Mouse (Mus musculus) heart, postnatal 10 days (tissue): ENCODE measurements around the gene Cdk14. TPM values are rescaled to one million over a fixed set of nuclear protein-coding genes. Genes with fewer than 3 reads are reported as not detected.
"Not testable (repeated sequence)": the region's sequence is repeated elsewhere in the genome, so short reads cannot be mapped to it uniquely, and the experiment has no call there.

Experiments
- DNase-seq, 2 experiments: peaks; one replicate each; pipeline ENCODE4 v3.0.0; 2021
- intact Hi-C: fragments of 180-260 bp; cut with DNase I; formaldehyde crosslinking; loops from one replicate; pipeline ENCODE4 v1.15.1; 2025
- total RNA-seq, 2 experiments: library from RNA; stranded (reverse); gene quantifications; 2 replicates each; pipeline ENCODE4 v1.2.3; 2021

Gene Cdk14
- total RNA-seq, 2 experiments from 2014 or later = 20.1 to 22.2 TPM

- intact Hi-C loops = loop anchor here (10.0 kb wide), 1 partner anchor 184 kb away; no protein-coding TSS in a partner anchor
- no peak for DNase-seq
These were observed 51.5 kb downstream of the Cdk14 start for GRCm38 (mm10) chr5:5368389-5369164.

- intact Hi-C loops = loop anchor here (10.0 kb wide), 1 partner anchor 183 kb away; no protein-coding TSS in a partner anchor
- DNase-seq = no peak
These were observed 52.6 kb downstream of the Cdk14 start for GRCm38 (mm10) chr5:5367550-5367949.

- intact Hi-C loops = loop anchor here (10.0 kb wide), 1 partner anchor 181 kb away; no protein-coding TSS in a partner anchor
- no peak for DNase-seq
These were observed 54.6 kb downstream of the Cdk14 start for GRCm38 (mm10) chr5:5365285-5366076.

GRCm38 (mm10) chr5:5361684-5362083, 58.4 kb downstream of the Cdk14 start:
- intact Hi-C loops = loop anchor here (10.0 kb wide), 1 partner anchor 177 kb away; no protein-coding TSS in a partner anchor
- DNase-seq = no peak

GRCm38 (mm10) chr5:5360338-5360737, 59.8 kb downstream of the Cdk14 start:
- no peak for DNase-seq
- intact Hi-C loops = loop anchor here (10.0 kb wide), 1 partner anchor 176 kb away; no protein-coding TSS in a partner anchor

- DNase-seq = no peak
- intact Hi-C loops = loop anchor here (10.0 kb wide), 1 partner anchor 175 kb away; no protein-coding TSS in a partner anchor
These were observed 60.2 kb downstream of the Cdk14 start for GRCm38 (mm10) chr5:5359915-5360314.

GRCm38 (mm10) chr5:5359370-5359769, 60.7 kb downstream of the Cdk14 start:
- no peak for DNase-seq
- intact Hi-C loops = no loop called here

GRCm38 (mm10) chr5:5358019-5358717, 61.9 kb downstream of the Cdk14 start:
- no peak for DNase-seq
- intact Hi-C loops = no loop called here

GRCm38 (mm10) chr5:5354684-5355368, 65.3 kb downstream of the Cdk14 start:
- intact Hi-C loops = no loop called here
- DNase-seq = no peak

GRCm38 (mm10) chr5:5353946-5354345, 66.2 kb downstream of the Cdk14 start:
- intact Hi-C loops = no loop called here
- no peak for DNase-seq

- intact Hi-C loops = no loop called here
- no peak for DNase-seq
These were observed 75.5 kb downstream of the Cdk14 start for GRCm38 (mm10) chr5:5344646-5345045.

GRCm38 (mm10) chr5:5343741-5344140, 76.4 kb downstream of the Cdk14 start:
- no peak for DNase-seq
- intact Hi-C loops = loop anchor here (2.0 kb wide), 1 partner anchor 35 kb away; no protein-coding TSS in a partner anchor

- intact Hi-C loops = loop anchor here (2.0 kb wide), 1 partner anchor 36 kb away; no protein-coding TSS in a partner anchor
- DNase-seq = peak; percentile 74
These were observed 76.8 kb downstream of the Cdk14 start for GRCm38 (mm10) chr5:5343267-5343666.

- DNase-seq = peak; percentile 94 to 95
- intact Hi-C loops = loop anchor here (2.0 kb wide), 1 partner anchor 36 kb away; no protein-coding TSS in a partner anchor
These were observed 77.5 kb downstream of the Cdk14 start for GRCm38 (mm10) chr5:5342410-5343137.

- DNase-seq = peak in 1 of 2 experiments; percentile 35
- intact Hi-C loops = loop anchor here (2.0 kb wide), 1 partner anchor 37 kb away; no protein-coding TSS in a partner anchor
These were observed 78.5 kb downstream of the Cdk14 start for GRCm38 (mm10) chr5:5341611-5342010.

GRCm38 (mm10) chr5:5333916-5334315, 86.2 kb downstream of the Cdk14 start:
- intact Hi-C loops = no loop called here

GRCm38 (mm10) chr5:5330926-5331460, 89.1 kb downstream of the Cdk14 start:
- DNase-seq = no peak
- intact Hi-C loops = no loop called here

More at GRCm38 (mm10) chr5:5333916-5334315, 86.2 kb downstream of the Cdk14 start:
- DNase-seq = no peak

- DNase-seq, intact Hi-C loops: not testable (repeated sequence)
These were observed 91.1 kb downstream of the Cdk14 start for GRCm38 (mm10) chr5:5329018-5329417.

- DNase-seq = peak; percentile 20 to 32
- intact Hi-C loops = no loop called here
These were observed 93.4 kb downstream of the Cdk14 start for GRCm38 (mm10) chr5:5326716-5327115.
